Mouse (Mus musculus) heart, embryonic 12.5 days (tissue): ENCODE data around the gene Pard3b. TPM values are rescaled to one million over a fixed set of nuclear protein-coding genes. Genes with fewer than 3 reads are reported as not detected.

Experiments
- ATAC-seq: fragments of 200-750 bp; cut with Nextera tagmentation; 2 replicates; pipeline ENCODE4 v1.8.0; 2017; ENCODE audit warnings: moderate TSS enrichment, moderate library complexity; ENCODE audit not compliant: insufficient number of reproducible peaks, low FRiP score
- H3K27ac ChIP-seq: fragments of 300-500 bp; sonication (generic); 2 replicates; pipeline ENCODE4 v1.5.1; 2016; ENCODE audit warnings: mild to moderate bottlenecking, moderate library complexity; ENCODE audit not compliant: poor library complexity, severe bottlenecking
- H3K27me3 ChIP-seq: fragments of 300-500 bp; sonication (generic); replicated peaks from 2 replicates; pipeline ENCODE4 v1.6.1; 2016; ENCODE audit warnings: mild to moderate bottlenecking, moderate library complexity
- H3K36me3 ChIP-seq: fragments of 300-500 bp; sonication (generic); 2 replicates; pipeline ENCODE4 v1.6.1; 2016; ENCODE audit warnings: mild to moderate bottlenecking, moderate library complexity
- H3K4me1 ChIP-seq: fragments of 300-500 bp; sonication (generic); replicated peaks from 2 replicates; pipeline ENCODE4 v1.6.1; 2016; ENCODE audit warnings: mild to moderate bottlenecking
- H3K4me2 ChIP-seq: fragments of 300-500 bp; sonication (generic); 2 replicates; pipeline ENCODE4 v1.6.1; 2016; ENCODE audit warnings: mild to moderate bottlenecking, moderate library complexity
- H3K4me3 ChIP-seq: fragments of 300-500 bp; sonication (generic); 2 replicates; pipeline ENCODE4 v1.5.1; 2016; ENCODE audit warnings: mild to moderate bottlenecking
- H3K9ac ChIP-seq: fragments of 300-500 bp; sonication (generic); 2 replicates; pipeline ENCODE4 v1.6.1; 2016; ENCODE audit warnings: mild to moderate bottlenecking, moderate library complexity
- H3K9me3 ChIP-seq: fragments of 300-500 bp; sonication (generic); replicated peaks from 2 replicates; pipeline ENCODE4 v1.6.1; 2016; ENCODE audit warnings: mild to moderate bottlenecking, moderate library complexity
- WGBS: fragments of 180-500 bp; shearing (Covaris S2); methylation state at CpG from one replicate; pipeline ENCODE4 v1.1.7; 2016; 5-methylcytosine and 5-hydroxymethylcytosine counted together
- polyA plus RNA-seq: library from polyadenylated mRNA; unstranded; fragments of >200 nt; fragmentation: Nextera tagmentation; extraction: Ambion mirVana; gene quantifications from 2 replicates; pipeline ENCODE4 v1.2.1, GENCODE M21; 2016

Pard3b gene
- polyA plus RNA-seq, 1 experiment from 2014 or later: 16.0 TPM

GRCm38 (mm10) chr1:62388013-62388412 is 749.4 kb downstream of the Pard3b start:
- no peak overlapping the region for H3K4me3 ChIP-seq

DNA sequence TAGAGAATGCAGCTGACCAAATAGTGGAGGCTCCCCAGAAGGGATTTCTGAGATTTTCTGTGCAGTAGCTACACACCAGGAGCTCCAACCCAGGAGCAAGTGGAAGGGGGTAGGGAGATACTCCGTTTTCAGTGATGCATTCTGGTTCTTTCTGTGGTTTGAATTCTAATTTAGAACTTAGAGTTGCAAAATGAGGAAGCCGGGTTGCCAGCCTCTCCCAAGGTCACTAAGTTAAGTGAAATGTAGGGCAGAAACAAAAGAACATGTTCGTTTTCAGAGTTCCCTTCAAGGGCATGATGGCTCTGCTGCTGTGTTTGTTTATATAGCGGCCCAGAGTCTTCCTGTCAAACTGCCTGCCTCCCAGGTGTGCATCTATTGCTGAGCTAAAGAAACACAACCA is 754.2 kb downstream of the Pard3b start:
- WGBS: 49% methylated on average over 4 of the region's 4 CpGs
- Histone ChIP-seq H3K4me2 (no peak overlapping the region), H3K4me3 (no peak overlapping the region), H3K9ac (no peak overlapping the region), H3K36me3 (no peaks in the 10 kb centered on the region), H3K9me3 (no peaks in the 10 kb centered on the region), H3K27ac (no peak overlapping the region), H3K27me3 (no peaks in the 10 kb centered on the region), H3K4me1 (no peaks in the 10 kb centered on the region)
- no peak for ATAC-seq

More at GRCm38 (mm10) chr1:62388013-62388412, 749.4 kb downstream of the Pard3b start:
- Histone ChIP-seq H3K36me3 (no peaks in the 10 kb centered on the region), H3K9ac (no peak overlapping the region), H3K27ac (no peak overlapping the region), H3K27me3 (no peaks in the 10 kb centered on the region), H3K4me2 (no peak overlapping the region), H3K9me3 (no peaks in the 10 kb centered on the region), H3K4me1 (peaks cover 5% of the 10 kb centered on the region)
- 77% methylated on average over 4 of the region's 4 CpGs for WGBS
- ATAC-seq: no peak

- no peak for ATAC-seq
- Histone ChIP-seq H3K4me1 (no peaks in the 10 kb centered on the region), H3K36me3 (no peaks in the 10 kb centered on the region), H3K27me3 (no peaks in the 10 kb centered on the region), H3K27ac (no peak overlapping the region), H3K9ac (no peak overlapping the region), H3K4me3 (no peak overlapping the region), H3K9me3 (no peaks in the 10 kb centered on the region), H3K4me2 (no peak overlapping the region)
- 80% methylated on average over 3 of the region's 3 CpGs for WGBS
Measured at GRCm38 (mm10) chr1:62394555-62394954, 755.9 kb downstream of the Pard3b start.

DNA sequence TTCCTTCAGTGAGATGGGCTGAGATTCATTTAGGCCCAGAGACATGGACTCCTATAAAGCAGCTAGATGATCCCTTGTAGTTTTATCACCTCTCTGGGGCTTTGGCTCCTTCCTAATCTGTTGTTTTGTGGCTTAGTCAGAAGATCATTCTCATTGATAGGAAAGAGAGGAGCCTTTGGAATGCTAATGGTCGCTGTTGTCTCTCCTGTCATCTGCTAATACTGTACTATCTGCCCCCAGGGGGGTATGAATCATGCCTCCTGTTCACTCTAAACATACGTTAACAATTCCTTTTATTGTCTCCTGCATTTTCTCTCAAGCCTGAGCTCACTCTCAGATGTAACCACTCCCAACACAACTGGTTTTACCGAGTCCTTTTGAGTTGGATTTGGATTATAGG is 759.6 kb downstream of the Pard3b start:
- H3K27me3 ChIP-seq: no peaks in the 10 kb centered on the region
- no peak overlapping the region for H3K4me3 ChIP-seq
- 20% methylated on average over 3 of the region's 3 CpGs for WGBS
- no peaks in the 10 kb centered on the region for H3K9me3 ChIP-seq
- no peak overlapping the region for H3K4me2 ChIP-seq
- no peak overlapping the region for H3K27ac ChIP-seq
- H3K4me1 ChIP-seq: no peaks in the 10 kb centered on the region
- no peak for ATAC-seq
- H3K36me3 ChIP-seq: no peaks in the 10 kb centered on the region
- H3K9ac ChIP-seq: no peak overlapping the region

DNA sequence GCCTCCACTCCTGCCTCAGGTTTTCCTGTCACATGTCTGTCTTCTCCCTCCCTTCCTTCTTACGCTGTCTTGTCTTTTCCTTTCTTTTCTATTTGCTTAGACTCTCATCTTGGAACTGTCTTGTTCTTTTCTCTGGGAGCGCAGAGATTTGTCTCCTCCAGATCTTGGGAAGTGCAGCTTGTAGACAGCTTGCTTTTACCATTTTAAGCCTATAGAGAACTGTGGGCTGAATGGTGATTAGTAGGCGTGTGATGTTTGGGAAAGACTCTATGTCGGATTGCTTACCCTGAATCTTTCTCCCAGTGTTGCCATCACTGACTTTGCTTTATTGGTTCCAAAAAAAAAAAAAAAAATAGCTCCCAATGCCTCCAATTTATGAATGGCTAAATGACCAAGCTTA is 760.1 kb downstream of the Pard3b start:
- no peaks in the 10 kb centered on the region for H3K9me3 ChIP-seq
- H3K27ac ChIP-seq: no peak overlapping the region
- no peak overlapping the region for H3K4me3 ChIP-seq
- no peaks in the 10 kb centered on the region for H3K4me1 ChIP-seq
- no peaks in the 10 kb centered on the region for H3K27me3 ChIP-seq
- WGBS: 62% methylated on average over 4 of the region's 4 CpGs
- H3K36me3 ChIP-seq: no peaks in the 10 kb centered on the region
- ATAC-seq: no peak
- no peak overlapping the region for H3K9ac ChIP-seq
- H3K4me2 ChIP-seq: no peak overlapping the region

- Histone ChIP-seq H3K27me3 (no peaks in the 10 kb centered on the region), H3K9ac (no peak overlapping the region), H3K4me1 (peaks cover 10% of the 10 kb centered on the region), H3K27ac (no peak overlapping the region), H3K9me3 (no peaks in the 10 kb centered on the region), H3K36me3 (no peaks in the 10 kb centered on the region), H3K4me3 (no peak overlapping the region), H3K4me2 (no peak overlapping the region)
- 47% methylated on average over 8 of the region's 8 CpGs for WGBS
- ATAC-seq: no peak
Measured at GRCm38 (mm10) chr1:62405061-62405460, 766.4 kb downstream of the Pard3b start.

GRCm38 (mm10) chr1:62411368-62411767 is 772.7 kb downstream of the Pard3b start:
- no peak overlapping the region for H3K9ac ChIP-seq
- 84% methylated on average over 2 of the region's 2 CpGs for WGBS
- H3K4me2 ChIP-seq: no peak overlapping the region
- peaks cover 6% of the 10 kb centered on the region for H3K4me1 ChIP-seq
- no peaks in the 10 kb centered on the region for H3K36me3 ChIP-seq
- no peak overlapping the region for H3K27ac ChIP-seq
- no peaks in the 10 kb centered on the region for H3K27me3 ChIP-seq
- H3K9me3 ChIP-seq: no peaks in the 10 kb centered on the region
- no peak for ATAC-seq
- H3K4me3 ChIP-seq: no peak overlapping the region

DNA sequence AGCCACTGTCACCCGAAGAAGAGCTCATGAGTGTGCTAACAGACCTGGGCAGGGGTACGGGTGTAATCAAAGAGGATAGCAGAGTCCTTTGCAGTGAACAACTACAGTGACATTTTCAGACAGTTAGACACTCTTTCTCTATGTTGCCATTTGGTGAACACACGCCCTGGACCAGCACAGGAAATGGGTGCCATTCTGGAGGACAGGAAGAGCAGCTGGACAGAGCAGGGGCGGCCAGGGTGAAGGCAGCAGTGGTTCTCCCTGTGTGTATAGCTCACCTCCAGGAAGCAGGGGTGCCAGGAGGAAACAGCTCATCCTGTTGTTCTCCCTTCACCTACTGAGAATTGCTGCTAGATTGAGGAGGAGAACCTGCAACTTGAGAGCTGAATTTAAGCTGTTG is 773.4 kb downstream of the Pard3b start:
- Histone ChIP-seq H3K4me2 (no peak overlapping the region), H3K9ac (no peak overlapping the region), H3K4me3 (no peak overlapping the region), H3K27ac (no peak overlapping the region), H3K4me1 (peaks cover 12% of the 10 kb centered on the region), H3K9me3 (no peaks in the 10 kb centered on the region), H3K27me3 (no peaks in the 10 kb centered on the region), H3K36me3 (no peaks in the 10 kb centered on the region)
- ATAC-seq: no peak
- WGBS: 69% methylated on average over 4 of the region's 4 CpGs

GRCm38 (mm10) chr1:62412988-62413387 is 774.4 kb downstream of the Pard3b start:
- Histone ChIP-seq H3K9ac (no peak overlapping the region), H3K27ac (no peak overlapping the region), H3K9me3 (no peaks in the 10 kb centered on the region), H3K4me1 (peaks cover 8% of the 10 kb centered on the region; the same call in 1 of the 2 replicates), H3K4me3 (no peak overlapping the region), H3K36me3 (no peaks in the 10 kb centered on the region), H3K4me2 (no peak overlapping the region), H3K27me3 (no peaks in the 10 kb centered on the region)
- ATAC-seq: no peak
- WGBS: 79% methylated on average over 3 of the region's 3 CpGs

GRCm38 (mm10) chr1:62414521-62414920 is 775.9 kb downstream of the Pard3b start:
- ATAC-seq: no peak
- H3K4me2 ChIP-seq: no peak overlapping the region
- H3K36me3 ChIP-seq: no peaks in the 10 kb centered on the region
- WGBS: 62% methylated on average over 6 of the region's 6 CpGs
- H3K27me3 ChIP-seq: no peaks in the 10 kb centered on the region
- H3K4me3 ChIP-seq: no peak overlapping the region
- no peak overlapping the region for H3K9ac ChIP-seq
- H3K9me3 ChIP-seq: no peaks in the 10 kb centered on the region
- H3K4me1 ChIP-seq: peaks cover 8% of the 10 kb centered on the region; the same call in 1 of the 2 replicates
- H3K27ac ChIP-seq: no peak overlapping the region

DNA sequence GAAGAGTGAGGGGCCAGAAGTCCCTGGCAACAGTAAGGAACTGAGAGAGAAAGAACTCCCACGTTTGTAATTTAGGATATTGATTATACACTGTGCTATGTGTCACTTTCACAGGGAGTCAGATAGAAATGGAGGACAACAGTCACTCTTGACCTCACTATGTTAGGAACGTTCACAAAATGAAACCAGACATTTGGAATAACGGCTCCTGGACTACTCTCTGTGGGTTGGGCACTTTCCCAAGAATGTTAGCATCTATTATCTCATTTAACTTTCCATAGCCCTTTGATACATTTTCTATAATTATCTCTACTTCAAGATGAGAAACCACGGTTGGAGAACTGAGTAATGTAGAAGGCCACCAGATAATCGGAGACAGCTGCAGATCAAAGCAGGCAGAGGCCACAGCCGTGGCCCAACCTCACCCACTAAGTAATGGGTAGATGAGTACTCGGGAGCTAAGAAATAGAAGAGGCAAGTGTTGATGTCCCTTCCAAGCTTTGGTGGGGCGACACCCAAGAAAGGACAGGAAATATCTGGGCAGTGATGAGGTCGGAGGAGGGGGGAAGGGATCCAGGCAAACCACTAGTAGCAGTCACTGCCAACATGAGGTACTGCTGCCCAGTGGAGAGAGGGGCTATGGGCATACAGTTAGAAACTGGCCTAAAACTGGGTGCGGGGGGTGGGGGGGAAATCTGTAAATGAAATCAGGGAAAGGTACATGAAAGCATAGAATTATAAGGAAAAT is 778.2 kb downstream of the Pard3b start:
- Histone ChIP-seq H3K9me3 (no peaks in the 10 kb centered on the region), H3K4me2 (no peak overlapping the region), H3K27ac (no peak overlapping the region), H3K4me1 (peaks cover 8% of the 10 kb centered on the region; the same call in 1 of the 2 replicates), H3K36me3 (no peaks in the 10 kb centered on the region), H3K27me3 (no peaks in the 10 kb centered on the region), H3K4me3 (no peak overlapping the region), H3K9ac (no peak overlapping the region)
- 67% methylated on average over 10 of the region's 10 CpGs for WGBS
- ATAC-seq: no peak
